Mouse (Mus musculus) lung, postnatal 4 days (tissue): ENCODE measurements at regions not wholly inside any gene's neighbourhood (a gene's known extent, or its start where the extent isn't known, plus 50 kb on each side); places are given as distances from the start of the nearest gene placed in this dataset.

Experiments
- DNase-seq, 2 experiments: peaks; one replicate each; pipeline ENCODE4 v3.0.0; 2021

GRCm38 (mm10) chr19:56041930-56042329 lies 245.0 kb upstream of the Habp2 start:
- no peak for DNase-seq

- no peak for DNase-seq
These were observed 240.1 kb upstream of the Habp2 start for GRCm38 (mm10) chr19:56046784-56047390.

DNA sequence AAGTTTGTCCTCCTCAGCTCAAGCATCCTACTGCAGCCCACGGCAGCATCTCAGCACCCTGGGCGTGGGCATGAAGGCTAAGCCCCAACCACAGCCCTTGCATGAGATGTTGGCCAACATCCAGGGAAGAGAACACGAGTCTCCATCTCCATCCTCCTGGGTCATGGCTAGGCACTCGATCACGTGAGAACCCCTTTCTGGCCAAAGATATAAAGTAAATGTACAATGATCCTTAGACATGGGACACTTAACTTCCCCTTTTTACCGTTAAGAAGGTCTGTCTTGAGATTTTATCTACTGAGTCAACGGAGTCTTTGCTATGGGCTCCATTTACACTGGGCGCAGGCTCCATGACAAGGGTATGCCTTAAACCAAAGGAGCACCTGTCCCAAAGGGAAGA lies 232.8 kb upstream of the Habp2 start:
- no peak for DNase-seq

DNA sequence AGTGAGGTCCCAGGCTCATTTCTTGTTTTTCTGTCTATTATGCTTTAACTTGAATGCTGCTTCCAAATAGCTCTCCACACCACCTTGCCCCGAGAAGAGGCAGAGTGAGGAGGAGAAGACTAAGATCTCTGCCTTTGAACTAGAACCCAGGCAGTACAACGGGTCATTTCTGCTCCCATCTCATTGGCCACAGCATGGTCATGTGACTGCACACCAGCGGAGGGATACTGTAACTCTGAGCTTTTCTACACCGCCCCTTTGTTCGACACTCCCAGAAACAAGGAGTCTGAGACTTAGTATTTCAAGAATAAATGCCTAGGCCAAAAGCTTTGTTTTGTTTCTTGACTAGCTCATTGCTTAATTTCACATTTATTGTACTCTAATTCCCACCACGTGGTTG lies 230.5 kb upstream of the Habp2 start:
- DNase-seq: no peak

GRCm38 (mm10) chr19:56061882-56062540 lies 224.9 kb upstream of the Habp2 start:
- no peak for DNase-seq

GRCm38 (mm10) chr19:56063099-56063498 lies 223.8 kb upstream of the Habp2 start:
- DNase-seq: no peak

DNA sequence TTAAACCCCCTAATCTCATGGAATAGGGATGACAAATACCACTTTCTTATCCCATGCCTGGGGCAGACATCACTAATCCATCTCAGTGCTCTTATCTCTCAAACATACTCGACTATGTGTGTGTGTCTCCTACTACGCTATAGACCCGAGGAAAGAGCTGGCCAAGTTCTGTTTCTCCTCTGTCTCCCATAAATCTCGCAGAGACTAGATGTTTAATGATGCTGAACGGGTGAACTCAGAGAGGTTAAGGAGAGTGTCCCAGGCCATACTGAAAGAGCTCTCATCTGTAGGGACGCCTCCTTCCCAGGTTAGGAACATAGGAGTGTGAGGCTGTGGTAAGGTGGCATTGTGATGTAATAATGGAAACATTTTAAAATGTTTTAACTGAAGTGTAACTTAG lies 221.2 kb upstream of the Habp2 start:
- DNase-seq: no peak

DNA sequence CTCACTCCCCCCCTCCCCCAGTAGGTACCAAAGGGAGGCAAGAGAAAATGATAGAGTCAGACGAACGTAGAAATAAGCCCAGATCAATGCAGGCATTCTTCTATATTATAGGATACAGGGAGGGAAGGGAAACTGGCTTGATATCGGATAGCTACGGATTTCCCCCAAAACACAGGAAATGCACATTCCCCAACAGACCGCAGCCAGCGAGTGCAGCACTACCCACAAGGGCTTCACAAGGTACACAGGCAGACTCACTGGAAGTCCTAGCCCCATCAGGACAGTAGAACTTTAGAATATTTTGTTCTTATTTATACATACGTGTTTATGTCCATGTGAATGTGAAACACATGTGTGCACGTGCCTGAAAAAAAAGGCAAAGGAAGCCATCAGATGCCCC lies 218.8 kb upstream of the Habp2 start:
- DNase-seq: no peak

GRCm38 (mm10) chr19:56068854-56069253 lies 218.1 kb upstream of the Habp2 start:
- peak in 1 of 2 experiments; percentile 18 for DNase-seq

GRCm38 (mm10) chr19:56069266-56069665 lies 217.7 kb upstream of the Habp2 start:
- DNase-seq: no peak

GRCm38 (mm10) chr19:56071340-56071739 lies 215.6 kb upstream of the Habp2 start:
- no peak for DNase-seq

DNA sequence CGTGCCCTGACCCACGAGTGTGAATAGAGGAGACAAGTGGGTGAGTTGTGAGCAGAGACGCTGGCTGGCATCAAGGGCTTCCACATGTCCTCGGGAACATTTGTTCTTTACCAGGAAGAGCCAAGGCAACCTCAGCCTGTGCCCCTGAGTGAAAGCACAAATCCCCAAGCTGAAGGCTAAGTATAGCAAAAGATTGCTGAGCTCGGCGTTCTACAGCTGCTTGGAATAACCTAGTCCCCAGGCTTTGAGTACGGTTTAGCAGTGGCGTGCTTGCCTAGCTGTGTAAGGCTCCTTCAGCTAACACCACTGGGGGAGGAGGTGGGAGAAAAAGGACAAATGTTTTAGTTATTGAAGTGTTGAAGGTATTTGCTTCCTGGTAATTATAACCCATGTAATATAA lies 210.8 kb upstream of the Habp2 start:
- DNase-seq: no peak

- no peak for DNase-seq
These were observed 209.4 kb upstream of the Habp2 start for GRCm38 (mm10) chr19:56077491-56077890.

- DNase-seq: no peak
These were observed 200.4 kb upstream of the Habp2 start for GRCm38 (mm10) chr19:56086413-56087083.

DNA sequence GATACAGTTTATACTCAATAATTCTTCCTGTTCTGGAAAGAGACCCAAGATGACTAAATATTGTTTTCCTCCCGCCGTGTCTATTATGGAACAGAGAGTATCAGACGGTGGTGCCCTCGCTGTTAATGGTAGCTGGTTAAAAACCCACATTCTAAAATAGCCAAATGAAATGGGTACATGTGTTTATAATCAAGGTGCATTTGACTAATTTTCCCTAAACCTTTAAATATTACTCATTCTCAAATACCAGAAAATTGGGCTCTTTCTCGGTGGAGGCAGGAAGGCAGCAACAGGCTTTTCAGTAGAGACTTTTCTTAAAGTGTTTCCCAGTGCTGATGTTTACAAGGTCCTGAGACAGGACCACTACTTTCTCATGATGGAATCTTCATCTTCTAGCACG lies 199.8 kb upstream of the Habp2 start:
- DNase-seq: no peak

DNA sequence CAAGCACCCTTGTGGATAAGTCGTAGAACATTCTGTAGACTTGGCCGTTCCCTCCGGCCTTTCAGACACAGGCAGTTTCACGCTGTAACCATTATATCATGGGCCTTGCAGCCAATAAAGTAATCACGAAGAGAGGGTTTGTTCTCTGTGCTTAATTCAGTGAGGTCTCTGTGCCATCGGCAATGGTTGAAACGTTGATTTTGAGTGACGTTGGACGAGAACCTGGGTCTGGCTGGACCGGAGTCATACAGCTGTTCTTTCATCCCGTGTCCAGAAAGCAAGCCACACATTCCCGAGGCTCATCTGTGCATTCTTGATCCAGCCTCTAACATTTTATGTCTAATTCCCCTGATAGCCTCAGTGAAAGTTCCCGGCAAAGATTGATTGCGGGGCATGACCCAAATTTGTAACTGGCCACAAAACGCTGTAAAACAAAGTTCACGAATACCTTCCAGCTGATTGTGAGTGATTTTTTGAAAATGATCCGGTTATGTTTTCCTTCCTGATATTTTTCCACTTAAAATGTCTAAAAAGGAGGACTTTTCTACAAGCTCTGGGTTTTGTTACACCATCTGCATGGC lies 197.1 kb upstream of the Habp2 start:
- no peak for DNase-seq

- DNase-seq: no peak
These were observed 195.4 kb upstream of the Habp2 start for GRCm38 (mm10) chr19:56091581-56091980.

- DNase-seq: peak; percentile 13 to 42
These were observed 191.1 kb upstream of the Habp2 start for GRCm38 (mm10) chr19:56095873-56096272.

DNA sequence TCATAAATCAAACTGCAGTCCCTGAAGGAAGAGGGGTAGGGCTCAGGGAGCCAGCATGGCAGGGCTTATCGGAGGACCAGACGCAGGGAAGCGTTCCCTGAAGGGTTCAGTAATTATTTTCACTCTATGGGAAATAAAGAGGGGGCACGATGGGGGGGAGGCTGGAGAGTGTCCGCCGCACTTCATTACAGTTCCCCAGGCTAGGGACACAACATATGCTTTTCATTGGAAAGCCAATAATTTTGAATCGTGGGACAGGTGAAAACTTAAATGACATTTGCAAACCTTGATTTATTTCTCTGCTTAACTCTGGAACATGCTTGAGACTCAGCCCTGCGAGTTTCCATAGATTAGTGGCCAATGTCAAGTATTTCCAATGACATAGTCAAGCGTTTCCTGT lies 187.2 kb upstream of the Habp2 start:
- DNase-seq: no peak

DNA sequence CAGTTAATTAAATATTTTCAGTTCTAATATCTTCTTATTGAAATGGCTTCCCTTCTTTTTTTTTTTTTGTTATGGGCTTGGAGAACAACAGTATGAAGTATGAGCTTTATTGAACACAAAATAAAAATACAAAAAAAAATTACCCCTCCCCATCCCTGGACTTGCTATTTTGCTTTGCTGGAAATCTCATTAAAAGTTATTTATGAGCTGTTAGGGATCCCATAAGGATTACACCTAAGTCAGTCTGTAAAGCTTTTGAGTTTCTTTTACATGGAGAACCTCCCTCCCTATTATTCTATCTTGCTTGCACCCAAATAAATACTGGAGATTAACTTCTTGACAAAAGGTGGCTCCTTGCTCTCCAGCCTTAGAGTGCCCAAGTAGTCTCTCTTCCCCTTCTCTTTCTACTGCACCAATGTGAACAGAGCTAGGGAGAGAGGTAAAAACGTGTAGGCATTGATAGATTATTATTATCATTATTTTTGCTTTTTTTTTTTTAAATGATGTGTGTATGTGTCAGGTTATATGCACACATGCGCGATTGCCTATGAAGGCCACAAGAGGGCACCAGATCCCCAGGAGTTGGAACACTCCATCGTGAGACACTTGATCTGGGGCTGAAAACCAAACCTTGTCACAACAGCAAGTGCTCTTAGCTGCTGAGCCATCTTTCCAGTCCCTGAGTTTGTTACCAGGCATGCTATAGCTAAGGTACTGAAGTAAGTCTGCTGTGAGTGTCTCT lies 186.6 kb upstream of the Habp2 start:
- no peak for DNase-seq

DNA sequence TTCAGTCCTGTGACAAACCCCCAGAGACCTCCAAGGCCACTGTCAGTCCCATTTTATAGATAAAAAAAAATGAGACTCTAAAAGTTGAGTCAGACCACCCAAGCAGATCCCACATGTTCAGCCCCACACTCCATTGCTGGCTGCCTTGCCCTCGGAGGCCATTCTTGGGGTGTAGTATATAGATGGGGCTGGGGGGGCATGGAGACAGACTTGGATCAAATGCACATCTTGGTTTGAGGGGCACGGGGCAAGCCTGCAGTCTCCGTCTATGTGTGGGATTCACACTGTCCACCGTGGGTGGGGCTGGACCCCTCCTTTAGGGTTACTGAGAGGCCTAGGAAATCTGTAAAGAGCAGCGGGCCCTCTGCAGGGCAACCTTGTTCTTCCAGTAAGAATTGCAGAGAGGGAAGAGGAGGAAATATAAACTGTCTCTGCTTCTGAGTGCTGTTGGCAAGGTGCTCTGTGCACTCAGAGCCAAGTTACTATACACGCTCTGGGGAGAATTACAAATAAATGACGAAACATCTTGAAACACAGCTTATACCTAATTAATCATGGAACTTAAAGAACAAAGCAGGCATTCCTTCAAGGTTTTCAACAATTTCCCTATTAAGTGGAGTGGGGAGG lies 184.4 kb upstream of the Habp2 start:
- DNase-seq: no peak

DNA sequence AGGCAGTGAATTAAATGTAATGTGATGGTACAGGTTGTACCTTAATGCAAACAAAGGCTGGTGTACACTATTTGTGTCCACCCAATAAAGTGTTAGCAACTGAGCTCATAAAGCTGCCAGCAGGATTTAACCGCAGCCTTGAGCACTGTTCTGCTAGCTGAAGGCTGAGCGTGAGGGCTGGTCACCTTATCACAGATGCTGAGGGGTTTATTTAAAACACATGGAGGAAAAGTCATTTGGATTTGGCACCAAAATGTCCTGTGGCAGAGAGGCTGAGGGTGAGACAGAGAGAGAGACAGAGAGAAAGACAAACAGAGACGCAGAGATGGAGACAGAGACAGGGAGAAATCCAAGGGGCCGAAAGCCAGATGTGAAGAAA lies 181.9 kb upstream of the Habp2 start:
- DNase-seq: no peak
